Mouse (Mus musculus) kidney, adult 18-20 months (tissue): Measurements from ENCODE around the gene Tacr2.

Experiments used
- DNase-seq: peaks from one replicate; pipeline ENCODE4 v3.0.0; 2021

Tacr2 gene

DNA sequence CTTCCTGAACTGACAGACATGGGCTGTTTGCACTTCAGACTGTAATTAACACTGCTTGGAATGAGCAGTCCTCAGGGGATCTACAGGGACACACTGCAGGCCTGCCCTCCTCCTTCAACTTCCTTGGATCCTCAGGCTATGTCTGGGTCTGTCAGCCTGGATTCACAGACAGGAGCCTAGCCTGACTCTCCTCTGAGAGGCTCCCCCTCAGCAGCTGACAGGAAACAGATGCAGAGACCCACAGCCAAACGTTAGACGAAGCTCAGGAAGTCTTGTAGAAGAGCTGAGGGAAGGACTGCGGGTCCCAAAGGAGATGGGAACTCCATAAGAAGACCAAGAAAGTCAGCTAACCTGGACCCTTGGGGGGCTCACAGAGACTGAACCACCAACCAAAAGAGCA, 54.2 kb downstream of the Tacr2 start:
- no peak for DNase-seq

- peak; percentile 41 for DNase-seq
Observed at GRCm38 (mm10) chr10:62308896-62309491, 56.8 kb downstream of the Tacr2 start.

- DNase-seq = peak; percentile 28
Observed at GRCm38 (mm10) chr10:62309593-62309992, 57.4 kb downstream of the Tacr2 start.

- no peak for DNase-seq
Observed at GRCm38 (mm10) chr10:62310259-62311039, 58.2 kb downstream of the Tacr2 start.

DNA sequence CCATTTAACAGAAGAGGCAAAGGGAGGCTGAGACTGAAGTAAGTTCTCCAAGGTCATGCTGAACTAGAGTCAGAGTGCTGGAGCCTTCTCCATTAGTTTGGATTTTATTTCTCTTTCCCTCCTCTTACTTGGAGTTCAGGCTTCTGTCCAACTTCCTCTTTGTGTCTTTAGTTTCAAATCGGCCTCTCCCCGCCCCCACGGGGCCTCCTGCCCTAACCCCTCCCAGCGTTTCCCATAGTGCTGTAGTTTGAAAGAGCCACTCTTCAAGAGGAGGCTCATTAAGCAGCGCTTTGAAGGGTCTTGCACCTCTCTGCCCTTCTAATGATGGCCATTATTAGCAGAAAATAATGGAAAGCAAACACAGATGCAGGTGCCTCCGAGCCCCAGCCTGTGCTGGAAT, 59.2 kb downstream of the Tacr2 start:
- DNase-seq = peak; percentile 62

DNA sequence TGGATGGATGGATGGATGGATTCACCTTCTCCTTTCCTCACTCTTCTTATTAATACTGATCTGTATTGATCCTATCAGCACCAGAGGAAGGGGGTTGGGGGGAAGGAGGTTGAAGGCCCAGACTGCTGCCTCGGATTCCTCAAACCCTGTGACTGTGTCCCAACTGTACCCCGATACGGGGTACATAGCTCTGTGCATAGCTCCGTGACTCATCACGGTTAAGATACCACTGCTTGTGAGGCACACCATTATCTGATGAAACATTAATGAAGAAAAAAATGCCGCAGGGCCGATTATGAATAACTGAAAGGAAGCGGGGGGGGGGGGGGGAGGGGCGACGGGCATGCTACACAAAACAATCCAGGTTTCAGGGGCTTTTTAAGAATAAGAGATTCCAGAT, 60.9 kb downstream of the Tacr2 start:
- no peak for DNase-seq

DNA sequence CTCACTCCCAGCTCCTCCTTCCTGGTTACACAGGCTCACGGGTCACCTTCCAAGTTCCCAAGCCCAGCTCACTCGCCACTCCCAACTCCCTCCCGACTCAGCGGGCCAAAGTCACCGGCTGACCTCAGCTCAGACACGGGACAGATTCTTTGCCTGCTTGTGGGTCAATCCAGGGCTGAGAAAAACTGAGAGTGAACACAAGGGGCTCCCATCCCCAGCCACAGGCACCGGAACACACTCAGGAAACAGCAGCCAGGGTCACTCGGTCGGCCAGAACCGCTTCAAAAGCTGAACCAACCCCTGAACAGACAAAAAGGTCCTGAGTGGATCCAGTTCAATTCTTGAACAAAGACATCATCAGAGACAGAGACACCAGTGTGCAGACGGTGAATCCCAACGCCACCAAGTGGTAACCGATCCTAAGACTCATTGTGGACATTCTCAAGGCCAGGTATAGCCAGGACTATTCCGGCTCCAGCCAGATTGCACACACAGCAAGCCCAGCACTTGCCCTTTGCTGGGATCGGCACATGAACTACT, 61.7 kb downstream of the Tacr2 start:
- peak; percentile 68 for DNase-seq
